Mouse (Mus musculus): ENCODE results near the gene Gm21954. TPM values are rescaled to one million over a fixed set of nuclear protein-coding genes. Genes with fewer than 3 reads are reported as not detected.

Gene Gm21954
- total RNA-seq (2021) = not detected
- long read RNA-seq, experiment 1, partial matches to known transcripts = 0 of 8 reads
- long read RNA-seq, experiment 1, other reads (novel, unspliced or antisense) = 8 of 8 reads
- long read RNA-seq, experiment 2, partial matches to known transcripts = 0 of 11 reads
- long read RNA-seq, experiment 2, other reads (novel, unspliced or antisense) = 11 of 11 reads

- DNase-seq (ENCODE audit: low spot score in 2 of 2) = no peak
These were observed at the start of gene Gm21954 for GRCm38 (mm10) chr3:55472110-55472509. Gm21954 (minus strand) TSS chr3:55472210.

- peak in 1 of 2 experiments; percentile 69 for DNase-seq (ENCODE audit: low spot score in 2 of 2)
These were observed 49.8 kb upstream of the Gm21954 start for GRCm38 (mm10) chr3:55521776-55522175.

GRCm38 (mm10) chr3:55520240-55521180 lies 48.5 kb upstream of the Gm21954 start:
- DNase-seq (ENCODE audit: low spot score in 2 of 2) = peak; percentile 62 to 87

GRCm38 (mm10) chr3:55517454-55518014 lies 45.5 kb upstream of the Gm21954 start:
- DNase-seq (ENCODE audit: low spot score in 2 of 2) = no peak

GRCm38 (mm10) chr3:55515966-55516365 lies 44.0 kb upstream of the Gm21954 start:
- DNase-seq (ENCODE audit: low spot score in 2 of 2) = no peak

GRCm38 (mm10) chr3:55511658-55512057 lies 39.6 kb upstream of the Gm21954 start:
- no peak for DNase-seq (ENCODE audit: low spot score in 2 of 2)

GRCm38 (mm10) chr3:55510198-55510597 lies 38.2 kb upstream of the Gm21954 start:
- DNase-seq (ENCODE audit: low spot score in 2 of 2) = no peak

- no peak for DNase-seq (ENCODE audit: low spot score in 2 of 2)
These were observed 27.3 kb upstream of the Gm21954 start for GRCm38 (mm10) chr3:55499298-55499697.

- DNase-seq (ENCODE audit: low spot score in 2 of 2) = no peak
These were observed 24.5 kb upstream of the Gm21954 start for GRCm38 (mm10) chr3:55496462-55496941.

- no peak for DNase-seq (ENCODE audit: low spot score in 2 of 2)
These were observed 23.9 kb upstream of the Gm21954 start for GRCm38 (mm10) chr3:55495866-55496265.

- DNase-seq (ENCODE audit: low spot score in 2 of 2) = no peak
These were observed 23.2 kb upstream of the Gm21954 start for GRCm38 (mm10) chr3:55495231-55495630.

- DNase-seq (ENCODE audit: low spot score in 2 of 2) = no peak
These were observed 22.3 kb upstream of the Gm21954 start for GRCm38 (mm10) chr3:55494348-55494747.

GRCm38 (mm10) chr3:55492021-55492420 lies 20.0 kb upstream of the Gm21954 start:
- no peak for DNase-seq (ENCODE audit: low spot score in 2 of 2)

GRCm38 (mm10) chr3:55489231-55489990 lies 17.4 kb upstream of the Gm21954 start:
- DNase-seq (ENCODE audit: low spot score in 2 of 2) = peak; percentile 31 to 58

- DNase-seq (ENCODE audit: low spot score in 2 of 2) = no peak
These were observed 11.3 kb upstream of the Gm21954 start for GRCm38 (mm10) chr3:55483328-55483727.

GRCm38 (mm10) chr3:55481140-55481539 lies 9.1 kb upstream of the Gm21954 start:
- DNase-seq (ENCODE audit: low spot score in 2 of 2) = no peak

- no peak for DNase-seq (ENCODE audit: low spot score in 2 of 2)
These were observed 7.3 kb upstream of the Gm21954 start for GRCm38 (mm10) chr3:55479306-55479705.

- peak; percentile 46 to 86 for DNase-seq (ENCODE audit: low spot score in 2 of 2)
These were observed 4.7 kb upstream of the Gm21954 start for GRCm38 (mm10) chr3:55476694-55477093.

- DNase-seq (ENCODE audit: low spot score in 2 of 2) = no peak
These were observed 1.1 kb upstream of the Gm21954 start for GRCm38 (mm10) chr3:55473146-55473545.

GRCm38 (mm10) chr3:55466348-55466747 lies 5.7 kb downstream of the Gm21954 start:
- DNase-seq (ENCODE audit: low spot score in 2 of 2) = no peak

- DNase-seq (ENCODE audit: low spot score in 2 of 2) = peak in 1 of 2 experiments; percentile 61
These were observed 6.2 kb downstream of the Gm21954 start for GRCm38 (mm10) chr3:55465785-55466184.
